Mouse (Mus musculus): ENCODE data around the gene Col11a2.

DNA sequence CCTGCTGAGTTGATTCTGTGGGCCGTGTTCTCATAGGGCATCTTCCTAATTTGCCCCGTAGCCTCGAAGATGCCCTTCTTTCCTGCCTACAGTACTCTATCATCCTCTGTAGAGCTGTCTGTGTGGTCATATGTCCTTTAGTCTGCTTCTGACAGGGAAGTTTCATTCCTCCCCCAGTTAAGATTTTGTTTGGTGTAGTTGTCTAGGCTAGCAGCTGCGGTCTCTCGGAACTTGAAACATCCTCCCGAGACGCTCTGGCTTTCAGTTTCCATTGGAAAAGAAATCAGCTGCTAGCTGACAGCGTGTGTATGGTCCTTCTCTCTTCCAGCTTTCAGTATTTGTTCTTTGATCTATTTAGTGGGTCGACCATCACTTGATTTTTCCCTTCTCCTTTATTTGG is 65.6 kb downstream of the Col11a2 start:
- TF ChIP-seq CTCF (IDR thresholded peaks at IDR 0.05; ENCODE audit: extremely low read depth, insufficient read depth, insufficient read length, insufficient replicate concordance) (no peak), POLR2A (IDR thresholded peaks at IDR 0.05; ENCODE audit: low read depth, low read length) (no peak)
